Mouse (Mus musculus) telencephalon, adult 2 months (tissue): Measurements from ENCODE around the gene Plppr1.
"Not testable (repeated sequence)": the region's sequence is repeated elsewhere in the genome, so short reads cannot be mapped to it uniquely, and the experiment has no call there.

Experiments
- DNase-seq: peaks from one replicate; pipeline ENCODE4 v3.0.0-alpha.2; 2011; ENCODE audit warnings: low read depth, low spot score

The Plppr1 gene

GRCm38 (mm10) chr4:49232206-49233031, 173.3 kb downstream of the Plppr1 start:
- no peak for DNase-seq

GRCm38 (mm10) chr4:49233032-49233406, 173.9 kb downstream of the Plppr1 start:
- no peak for DNase-seq

- DNase-seq, result no peak
Measured at GRCm38 (mm10) chr4:49238111-49238510, 179.0 kb downstream of the Plppr1 start.

DNA sequence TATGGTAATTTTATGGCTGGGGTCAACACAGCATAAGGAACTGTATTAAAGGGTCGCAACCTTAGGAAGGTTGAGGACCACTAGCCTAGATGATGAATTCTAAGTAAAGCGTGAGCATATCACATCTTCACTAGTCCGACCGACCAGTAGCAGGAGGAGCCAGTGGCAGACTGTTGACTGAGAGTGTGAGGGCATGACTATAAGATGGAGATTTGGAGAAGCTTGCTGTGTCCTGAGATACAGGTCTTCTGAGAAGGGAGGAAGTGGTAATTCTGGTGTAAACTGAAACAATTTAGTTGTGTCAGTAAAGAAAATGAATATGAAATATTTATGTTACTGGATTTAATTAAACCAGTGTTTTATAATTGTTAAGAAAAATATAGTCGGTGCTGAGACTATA, 180.4 kb downstream of the Plppr1 start:
- no peak for DNase-seq

DNA sequence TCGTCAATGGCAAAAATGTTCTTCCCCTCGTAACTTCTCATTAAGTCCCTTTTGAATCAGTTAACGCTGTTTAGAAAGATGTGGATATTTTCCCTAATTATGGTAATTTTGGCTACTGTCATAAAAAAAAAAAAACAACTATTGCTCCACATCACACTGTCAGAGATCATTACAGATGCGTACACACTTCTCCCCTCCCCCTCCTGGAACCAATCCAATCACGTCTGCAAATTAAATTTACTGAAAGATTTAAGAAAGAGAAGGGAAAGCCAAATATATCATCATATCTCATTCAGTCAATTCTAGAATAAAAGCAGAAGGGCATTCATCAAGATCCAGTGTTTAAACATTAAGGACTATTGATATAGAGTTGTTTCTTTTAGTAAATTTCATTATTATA, 185.7 kb downstream of the Plppr1 start:
- DNase-seq, result no peak

DNA sequence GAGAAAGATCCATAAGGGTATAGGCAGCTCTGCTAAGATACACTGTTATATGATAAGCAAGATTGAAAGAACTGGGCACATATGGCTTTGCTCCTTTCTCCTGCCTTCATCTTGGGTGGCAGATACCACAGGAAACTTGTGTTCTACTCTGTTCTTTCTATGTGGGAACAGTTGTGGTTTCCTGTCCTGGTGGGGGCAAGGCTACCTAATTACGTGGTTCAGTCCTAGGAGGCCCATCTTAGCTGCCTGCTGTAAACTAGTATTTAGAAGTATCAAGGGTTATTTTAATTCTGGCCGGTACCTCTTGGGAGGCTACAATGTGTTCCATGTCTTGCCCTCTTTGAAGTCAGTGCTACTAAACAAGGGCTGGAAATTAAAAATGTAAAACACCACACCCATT, 186.2 kb downstream of the Plppr1 start:
- no peak for DNase-seq

DNA sequence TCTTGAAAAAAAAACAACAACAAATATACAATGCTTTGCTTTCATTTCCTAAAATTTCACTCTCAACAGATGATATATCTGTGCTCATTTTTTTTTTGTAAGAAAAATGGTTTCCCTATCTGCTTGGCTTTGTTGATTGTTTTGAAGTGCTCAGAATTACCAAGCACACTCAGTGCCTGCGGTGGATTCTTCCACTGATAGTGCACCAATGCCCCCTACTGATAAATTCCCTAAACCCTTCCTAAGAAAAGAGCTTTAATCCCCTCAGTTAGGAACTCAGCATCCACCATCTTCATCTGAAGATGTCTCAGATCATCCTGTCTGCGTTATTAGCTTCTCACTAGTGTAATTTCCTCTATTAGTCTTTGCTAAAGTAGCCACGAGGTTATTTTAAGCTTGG, 192.2 kb downstream of the Plppr1 start:
- DNase-seq, result peak; percentile 32

DNA sequence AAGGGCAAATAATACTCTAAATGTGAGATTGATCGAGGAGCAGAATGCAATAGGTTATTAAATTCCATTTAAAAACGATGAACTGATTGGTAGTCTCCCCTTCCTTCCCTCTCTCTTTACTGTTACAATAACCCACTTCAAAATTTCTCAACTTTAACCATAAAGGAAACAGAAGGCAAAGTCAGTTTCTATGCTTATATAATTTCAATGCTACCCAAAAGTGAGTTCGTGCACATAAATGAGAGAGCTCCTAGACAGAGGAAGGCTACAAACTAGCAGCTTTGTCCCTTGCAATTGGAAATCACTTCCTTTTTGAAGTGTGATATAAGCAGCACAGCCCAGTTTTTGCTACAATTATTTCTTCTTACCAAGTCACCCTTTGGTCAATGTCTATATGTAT, 193.1 kb downstream of the Plppr1 start:
- DNase-seq, result no peak

GRCm38 (mm10) chr4:49278515-49278914, 219.4 kb downstream of the Plppr1 start:
- DNase-seq, result no peak

- DNase-seq, result no peak
Measured at GRCm38 (mm10) chr4:49284692-49285291, 225.7 kb downstream of the Plppr1 start.

- DNase-seq, result no peak
Measured at GRCm38 (mm10) chr4:49285340-49286196, 226.5 kb downstream of the Plppr1 start.

- no peak for DNase-seq
Measured at GRCm38 (mm10) chr4:49286197-49286492, 227.1 kb downstream of the Plppr1 start.

GRCm38 (mm10) chr4:49296434-49296833, 237.4 kb downstream of the Plppr1 start:
- no peak for DNase-seq

DNA sequence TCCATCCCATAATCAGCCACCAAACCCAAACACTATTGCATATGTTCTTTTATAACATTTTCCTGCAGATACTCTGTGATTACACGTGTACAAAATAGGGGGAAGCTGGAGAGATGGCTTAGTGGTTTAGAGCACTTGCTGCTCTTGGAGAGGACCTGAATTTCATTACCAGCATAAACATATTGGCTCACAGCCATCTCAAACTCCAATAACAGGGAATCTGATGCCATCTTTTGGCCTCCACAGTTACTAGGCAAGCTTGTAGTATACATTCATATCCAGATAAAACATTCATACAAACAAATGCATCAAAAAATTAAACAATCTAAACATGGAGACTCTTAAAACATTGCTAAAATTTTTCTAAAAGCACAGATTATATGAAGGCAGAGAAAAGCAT, 240.5 kb downstream of the Plppr1 start:
- no peak for DNase-seq

DNA sequence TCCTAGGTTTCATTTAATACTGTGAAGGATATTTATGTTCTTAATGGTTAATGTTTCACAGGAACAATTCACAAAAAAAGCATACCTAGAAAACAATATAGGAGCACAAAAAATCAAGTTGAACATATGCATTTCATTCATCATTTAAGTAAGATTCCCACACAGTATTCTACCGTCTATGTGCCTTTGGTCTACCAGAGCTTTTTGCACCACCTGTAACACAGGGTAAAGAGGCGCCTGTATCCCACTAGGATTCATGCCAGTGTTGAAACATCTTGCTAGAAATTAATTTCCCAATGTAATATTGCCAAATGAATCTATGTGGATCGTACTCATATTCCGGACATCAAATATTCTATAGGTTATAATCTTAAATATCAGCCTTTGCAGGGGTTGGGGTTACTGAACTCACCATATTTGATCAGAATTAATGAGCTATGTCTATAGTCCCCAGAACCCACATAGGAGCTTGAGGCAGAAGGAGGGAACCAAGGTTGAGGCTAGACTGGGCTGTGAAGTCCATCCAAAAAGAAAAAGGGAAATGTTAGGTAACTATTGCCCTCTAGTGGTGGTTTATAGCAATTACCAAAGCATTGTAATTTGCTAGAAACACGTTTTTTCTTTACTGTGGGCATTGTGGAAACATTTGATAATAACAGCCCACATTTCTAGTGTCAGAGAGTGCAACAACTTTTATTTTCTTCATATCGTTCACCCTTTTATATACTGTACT, 263.0 kb downstream of the Plppr1 start:
- peak; percentile 22 for DNase-seq

DNA sequence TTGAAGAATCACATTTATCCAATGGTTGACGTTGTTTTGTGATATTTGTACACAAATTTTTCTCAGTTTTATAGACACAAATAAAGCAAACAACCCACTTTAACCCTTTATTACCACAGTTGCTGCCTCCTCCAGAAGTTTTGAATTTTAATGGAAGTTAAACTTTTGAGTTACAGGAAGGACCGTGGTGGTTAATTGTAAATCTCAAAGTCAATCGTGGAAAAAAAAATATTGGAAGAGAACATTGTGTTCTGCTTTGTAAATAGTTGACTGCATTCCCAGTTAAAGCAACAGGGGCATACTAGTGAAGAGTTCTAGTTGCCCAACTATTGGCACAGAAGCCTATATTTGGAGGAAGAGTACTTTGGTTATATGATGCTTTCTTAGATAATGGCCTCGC, 278.9 kb downstream of the Plppr1 start:
- DNase-seq, result not testable (repeated sequence)

DNA sequence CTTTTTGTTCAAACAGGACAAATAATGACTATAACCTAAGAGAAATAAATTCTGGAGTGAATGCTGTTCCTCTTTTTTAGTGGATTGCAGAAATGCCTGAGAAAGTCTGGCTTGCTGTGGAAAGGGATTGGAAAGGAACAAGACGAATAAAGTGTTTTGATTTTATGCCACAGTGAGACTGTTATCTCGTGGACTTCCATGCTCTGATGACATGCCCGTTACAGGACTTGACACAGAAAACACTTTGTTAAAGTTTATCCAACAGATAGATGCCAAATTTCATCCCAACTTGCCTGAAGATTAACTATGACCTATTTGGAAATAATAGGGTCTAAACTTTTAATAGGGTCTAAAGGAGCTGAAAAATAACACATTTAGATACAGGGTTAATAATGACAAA, 281.0 kb downstream of the Plppr1 start:
- DNase-seq, result not testable (repeated sequence)

DNA sequence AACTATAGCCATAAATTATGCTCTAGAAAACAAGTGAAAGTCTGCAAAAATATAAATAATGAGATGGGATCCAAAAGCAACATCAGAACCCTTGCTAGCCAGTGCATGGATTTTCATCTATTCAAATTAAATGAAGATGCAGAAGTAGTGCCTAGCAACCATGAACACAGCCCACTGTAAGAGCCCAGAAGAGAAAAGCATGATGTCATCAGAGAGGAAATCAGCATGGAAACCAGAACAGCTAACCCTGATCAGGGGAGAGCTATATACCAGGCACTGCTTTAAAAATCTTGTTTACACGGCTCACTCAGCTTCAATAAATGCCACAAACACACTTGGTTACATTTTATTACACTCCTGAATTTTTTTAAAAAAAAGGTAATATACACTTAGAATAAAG, 288.9 kb downstream of the Plppr1 start:
- not testable (repeated sequence) for DNase-seq

- DNase-seq, result no peak
Measured at GRCm38 (mm10) chr4:49348677-49349076, 289.6 kb downstream of the Plppr1 start.

DNA sequence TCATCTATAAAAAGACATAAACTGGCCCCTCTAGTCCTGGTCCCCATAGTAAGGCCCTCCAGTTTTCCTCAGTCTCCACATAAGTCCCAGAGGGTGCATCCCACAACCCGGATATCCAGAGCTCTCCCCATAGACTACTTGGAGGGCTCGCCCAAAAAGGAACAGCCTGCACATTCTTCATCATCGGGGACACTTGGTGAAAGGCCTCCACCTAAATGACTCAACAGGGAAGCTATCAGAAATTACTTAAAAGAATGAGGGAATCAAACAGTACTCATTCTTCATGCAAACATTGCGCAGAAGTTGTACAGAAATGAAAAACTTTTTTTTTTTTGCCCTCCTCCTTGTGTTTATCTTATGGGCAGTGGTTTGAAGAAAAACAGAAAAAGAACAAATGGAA, 291.4 kb downstream of the Plppr1 start:
- DNase-seq, result no peak

- DNase-seq, result no peak
Measured at GRCm38 (mm10) chr4:49357097-49357496, 298.0 kb downstream of the Plppr1 start.

DNA sequence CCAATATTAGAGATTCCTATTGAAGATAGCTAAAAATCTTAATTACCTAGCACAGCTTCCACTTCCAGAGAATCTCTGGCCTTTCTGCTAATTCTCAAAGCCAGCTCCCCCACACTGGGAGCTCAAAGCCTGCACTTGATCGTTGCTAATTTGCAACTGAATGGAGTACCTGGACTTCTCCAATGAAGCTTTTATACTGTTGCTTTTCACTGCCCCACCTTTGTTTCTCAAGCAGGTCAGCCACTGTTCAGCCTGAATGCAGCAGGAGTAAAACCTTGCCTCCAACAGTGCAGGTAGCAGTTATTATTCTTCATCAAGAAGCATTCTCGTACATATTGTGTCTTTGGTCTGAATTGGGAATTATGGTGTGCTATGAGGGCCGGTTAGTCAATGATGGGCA, 309.0 kb downstream of the Plppr1 start:
- not testable (repeated sequence) for DNase-seq
